Mouse (Mus musculus) heart, embryonic 11.5 days (tissue): ENCODE results near the gene Rcor2. TPM values are rescaled to one million over a fixed set of nuclear protein-coding genes. Genes with fewer than 3 reads are reported as not detected.

Experiments used
- ATAC-seq: fragments of 200-750 bp; cut with Nextera tagmentation; replicated peaks from 2 replicates; pipeline ENCODE4 v1.8.0; 2017; ENCODE audit warnings: moderate library complexity; ENCODE audit not compliant: insufficient number of reproducible peaks, low FRiP score, low TSS enrichment
- H3K27ac ChIP-seq: fragments of 300-500 bp; sonication (generic); 2 replicates; pipeline ENCODE4 v1.5.1; 2014; ENCODE audit warnings: mild to moderate bottlenecking, low read depth, low read length
- H3K27me3 ChIP-seq: fragments of 300-500 bp; sonication (generic); 2 replicates; pipeline ENCODE4 v1.6.1; 2014; ENCODE audit warnings: mild to moderate bottlenecking, low read length, mixed read lengths; ENCODE audit not compliant: control insufficient read depth, insufficient read depth
- H3K36me3 ChIP-seq: fragments of 300-500 bp; sonication (generic); 2 replicates; pipeline ENCODE4 v1.6.1; 2014; ENCODE audit warnings: mild to moderate bottlenecking, low read length, moderate library complexity, mixed read lengths; ENCODE audit not compliant: control insufficient read depth, insufficient read depth
- H3K4me1 ChIP-seq: fragments of 300-500 bp; sonication (generic); 2 replicates; pipeline ENCODE4 v1.6.1; 2014; ENCODE audit warnings: low read length; ENCODE audit not compliant: control insufficient read depth, insufficient read depth
- H3K4me2 ChIP-seq: fragments of 300-500 bp; sonication (generic); 2 replicates; pipeline ENCODE4 v1.6.1; 2014; ENCODE audit warnings: mild to moderate bottlenecking, moderate library complexity
- H3K4me3 ChIP-seq: fragments of 300-500 bp; sonication (generic); 2 replicates; pipeline ENCODE4 v1.5.1; 2014; ENCODE audit warnings: low read depth, low read length
- H3K9ac ChIP-seq: fragments of 300-500 bp; sonication (generic); 2 replicates; pipeline ENCODE4 v1.6.1; 2014; ENCODE audit warnings: mild to moderate bottlenecking, low read depth, low read length, moderate library complexity
- H3K9me3 ChIP-seq: fragments of 300-500 bp; sonication (generic); replicated peaks from 2 replicates; pipeline ENCODE4 v1.6.1; 2016; ENCODE audit warnings: low read length; ENCODE audit not compliant: control insufficient read depth
- WGBS: fragments of 180-500 bp; shearing (Covaris S2); extraction: QIAGEN DNeasy Blood & Tissue Kit; methylation state at CpG from one replicate; pipeline ENCODE4 v1.1.7; 2014; ENCODE audit not compliant: insufficient replicate concordance; 5-methylcytosine and 5-hydroxymethylcytosine counted together
- polyA plus RNA-seq: library from polyadenylated mRNA; unstranded; fragments of >200 nt; fragmentation: Nextera tagmentation; extraction: Ambion mirVana; gene quantifications from 2 replicates; pipeline ENCODE4 v1.2.1, GENCODE M21; 2014

Gene Rcor2
- polyA plus RNA-seq, 1 experiment from 2014 or later = 9.5 TPM

DNA sequence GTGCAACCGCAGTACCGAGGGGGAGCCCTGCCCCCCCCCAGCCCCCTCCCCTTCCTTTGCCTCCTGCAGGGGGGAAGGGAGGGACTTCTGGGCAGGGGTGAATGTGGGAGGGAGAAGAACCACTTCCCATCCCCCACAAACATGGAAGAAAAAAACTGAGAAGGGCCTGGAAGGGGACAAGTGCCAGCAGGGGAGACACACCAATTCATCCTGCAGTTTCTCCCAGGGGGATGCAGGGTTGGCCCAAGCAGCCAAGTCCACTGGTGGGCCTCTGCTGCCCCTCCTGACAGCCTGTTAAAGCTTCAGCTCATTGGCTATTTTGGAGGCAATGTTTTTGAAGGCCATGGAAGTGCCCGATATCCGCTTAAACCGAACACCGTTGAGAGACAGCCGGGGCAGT is 9.7 kb downstream of the Rcor2 start:
- Histone ChIP-seq H3K27me3 (no peaks in the 10 kb centered on the region), H3K4me2 (no peak overlapping the region), H3K9ac (no peak overlapping the region), H3K4me3 (no peak overlapping the region), H3K4me1 (peaks cover 14% of the 10 kb centered on the region), H3K9me3 (no peaks in the 10 kb centered on the region), H3K36me3 (peaks cover 40% of the 10 kb centered on the region), H3K27ac (no peak overlapping the region)
- ATAC-seq = no peak
- 71% methylated on average over 7 of the region's 7 CpGs for WGBS

DNA sequence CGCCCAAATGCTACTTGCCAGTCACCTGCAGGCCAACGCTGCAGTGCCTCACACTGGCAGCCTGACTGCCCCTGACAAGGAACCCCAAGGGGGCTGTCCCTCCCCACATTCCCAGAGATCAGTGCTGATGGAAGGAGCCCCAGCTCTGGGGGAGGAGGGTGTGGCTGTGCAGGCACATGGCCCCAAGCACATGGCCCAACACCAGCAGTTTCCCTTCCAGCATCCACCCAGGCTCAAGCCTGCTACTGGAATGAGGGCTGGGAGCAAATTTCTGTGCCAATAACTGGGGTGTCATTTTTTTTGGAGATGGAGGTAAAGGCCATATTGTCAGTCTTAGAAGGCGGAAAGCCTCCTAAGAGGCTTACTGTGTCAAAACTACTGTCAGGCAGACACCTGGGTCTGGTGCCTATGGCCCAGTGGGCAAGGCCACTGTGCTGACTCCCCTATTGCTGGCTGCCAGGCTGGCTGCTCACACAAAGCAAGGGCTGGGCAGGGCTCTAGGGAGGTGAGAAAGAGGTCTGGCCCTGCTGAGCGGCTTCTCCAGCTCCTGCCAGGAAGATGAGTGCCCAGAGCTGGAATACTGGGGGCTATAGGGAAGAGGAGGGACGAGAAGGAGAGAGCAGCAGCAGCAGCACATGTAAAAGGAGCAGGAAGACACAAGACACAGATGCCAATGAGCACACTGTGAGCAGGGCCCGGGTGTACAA is 11.2 kb downstream of the Rcor2 start:
- peaks cover 14% of the 10 kb centered on the region for H3K4me1 ChIP-seq
- H3K4me2 ChIP-seq = no peak overlapping the region
- no peak overlapping the region for H3K4me3 ChIP-seq
- 81% methylated on average over 6 of the region's 6 CpGs for WGBS
- H3K9ac ChIP-seq = no peak overlapping the region
- no peak for ATAC-seq
- no peaks in the 10 kb centered on the region for H3K9me3 ChIP-seq
- H3K27me3 ChIP-seq = no peaks in the 10 kb centered on the region
- H3K36me3 ChIP-seq = peaks cover 43% of the 10 kb centered on the region
- no peak overlapping the region for H3K27ac ChIP-seq

DNA sequence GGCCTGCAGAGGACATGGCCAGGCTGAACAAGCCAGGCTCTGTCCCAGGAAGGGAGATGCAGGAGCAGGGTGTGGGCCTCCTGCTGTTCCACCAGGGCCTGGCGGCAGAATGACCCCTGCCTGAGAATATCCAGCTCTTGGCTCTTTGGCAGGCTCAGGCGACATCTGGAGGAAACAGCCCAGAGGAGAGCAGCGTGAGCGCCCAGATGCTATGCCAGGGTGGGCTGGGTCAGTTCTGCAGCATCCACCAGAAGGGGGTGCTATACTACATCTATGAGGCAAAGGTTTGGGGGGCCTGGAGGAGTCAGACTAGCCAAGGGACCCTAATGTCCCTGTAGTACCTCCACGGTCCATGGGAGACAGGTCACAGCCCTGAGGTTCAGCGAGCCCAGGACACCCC is 12.0 kb downstream of the Rcor2 start:
- ATAC-seq = no peak; the same call in 1 of the 2 replicates
- WGBS = 36% methylated on average over 6 of the region's 6 CpGs
- H3K9ac ChIP-seq = no peak overlapping the region
- H3K9me3 ChIP-seq = no peaks in the 10 kb centered on the region
- peaks cover 36% of the 10 kb centered on the region for H3K36me3 ChIP-seq
- H3K4me3 ChIP-seq = no peak overlapping the region
- H3K4me2 ChIP-seq = no peak overlapping the region
- no peaks in the 10 kb centered on the region for H3K27me3 ChIP-seq
- H3K27ac ChIP-seq = no peak overlapping the region
- H3K4me1 ChIP-seq = peaks cover 13% of the 10 kb centered on the region

DNA sequence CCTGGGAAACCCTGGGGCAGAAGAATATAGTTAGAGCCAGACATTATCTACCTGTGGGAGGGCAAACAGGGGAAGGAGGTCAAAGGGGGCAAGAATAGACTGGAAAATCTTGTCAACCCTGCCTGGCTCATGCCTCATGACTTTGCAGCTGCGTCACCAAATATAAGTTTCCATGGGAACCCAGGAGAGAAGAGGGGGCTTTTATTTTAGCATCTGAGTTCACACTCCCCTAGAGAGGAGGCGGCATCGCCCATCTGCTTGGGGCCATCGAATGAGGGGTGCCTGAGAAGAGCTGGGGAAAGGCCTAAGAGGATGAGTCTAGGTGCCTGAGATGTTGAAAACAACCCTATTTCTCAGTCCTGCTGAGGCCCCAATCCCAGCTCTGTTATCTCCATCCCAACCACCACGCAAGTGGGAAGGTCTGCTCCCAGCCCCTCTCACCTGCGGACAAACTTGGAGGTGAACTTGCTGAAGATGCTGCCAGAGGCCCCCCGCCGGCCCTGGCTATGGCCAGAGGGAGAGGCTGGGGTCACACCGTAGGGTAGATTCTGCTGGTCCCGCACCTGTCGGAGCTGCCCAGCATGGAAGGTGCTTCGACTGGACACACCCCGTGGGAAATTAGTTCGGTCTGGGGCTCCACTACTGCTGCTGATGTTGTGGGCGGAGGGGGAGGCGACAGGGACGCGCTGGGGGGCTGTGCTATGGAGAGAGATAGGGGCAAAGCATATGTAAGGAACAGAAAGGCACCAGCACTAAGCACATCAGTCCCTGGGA is 13.6 kb downstream of the Rcor2 start:
- no peak overlapping the region for H3K27ac ChIP-seq
- ATAC-seq = no peak
- H3K36me3 ChIP-seq = peaks cover 45% of the 10 kb centered on the region
- no peak overlapping the region for H3K9ac ChIP-seq
- H3K9me3 ChIP-seq = no peaks in the 10 kb centered on the region
- no peaks in the 10 kb centered on the region for H3K27me3 ChIP-seq
- WGBS = 83% methylated on average over 18 of the region's 18 CpGs
- H3K4me1 ChIP-seq = peaks cover 5% of the 10 kb centered on the region; the same call in 1 of the 2 replicates
- no peak overlapping the region for H3K4me3 ChIP-seq
- H3K4me2 ChIP-seq = no peak overlapping the region

DNA sequence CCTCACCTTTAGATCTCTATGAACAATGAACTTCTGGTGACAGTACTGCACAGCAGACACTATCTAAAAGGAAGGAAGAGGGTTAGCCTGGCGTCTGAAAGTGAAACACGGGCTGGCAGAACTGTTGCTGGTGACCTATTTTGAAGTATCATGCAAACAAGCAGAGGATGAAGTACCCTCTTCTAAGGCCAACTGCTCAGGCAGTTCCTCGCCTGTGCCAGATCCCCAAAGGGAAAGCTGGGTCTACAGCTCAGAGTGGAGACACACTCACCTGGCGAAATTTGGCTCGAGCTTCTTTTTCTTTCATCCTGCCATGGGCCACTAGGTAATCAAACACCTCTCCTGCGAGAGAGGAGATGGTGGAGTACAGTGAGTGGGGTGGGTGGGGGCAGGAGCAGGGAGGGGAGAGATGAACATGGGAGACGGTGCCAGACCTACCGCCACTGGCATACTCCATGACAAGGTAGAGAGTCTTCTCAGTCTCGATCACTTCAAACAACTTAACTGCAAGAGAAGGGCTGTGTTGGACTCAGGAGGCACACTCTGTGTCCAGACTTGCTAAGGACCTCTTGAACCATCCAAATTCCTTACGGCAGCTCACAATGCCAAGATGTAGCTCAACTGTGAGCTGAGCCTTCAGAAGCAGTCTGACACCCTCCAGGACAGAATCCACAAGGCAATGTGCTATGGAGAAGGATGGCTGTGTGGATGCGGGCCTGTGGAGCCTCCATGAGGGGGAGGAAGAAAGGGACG is 19.6 kb downstream of the Rcor2 start:
- no peaks in the 10 kb centered on the region for H3K9me3 ChIP-seq
- H3K27ac ChIP-seq = no peak overlapping the region
- peaks cover 8% of the 10 kb centered on the region for H3K4me1 ChIP-seq
- H3K27me3 ChIP-seq = no peaks in the 10 kb centered on the region
- no peak overlapping the region for H3K9ac ChIP-seq
- 77% methylated on average over 12 of the region's 12 CpGs for WGBS
- peaks cover 37% of the 10 kb centered on the region for H3K36me3 ChIP-seq
- H3K4me2 ChIP-seq = no peak overlapping the region
- ATAC-seq = no peak
- H3K4me3 ChIP-seq = no peak overlapping the region

DNA sequence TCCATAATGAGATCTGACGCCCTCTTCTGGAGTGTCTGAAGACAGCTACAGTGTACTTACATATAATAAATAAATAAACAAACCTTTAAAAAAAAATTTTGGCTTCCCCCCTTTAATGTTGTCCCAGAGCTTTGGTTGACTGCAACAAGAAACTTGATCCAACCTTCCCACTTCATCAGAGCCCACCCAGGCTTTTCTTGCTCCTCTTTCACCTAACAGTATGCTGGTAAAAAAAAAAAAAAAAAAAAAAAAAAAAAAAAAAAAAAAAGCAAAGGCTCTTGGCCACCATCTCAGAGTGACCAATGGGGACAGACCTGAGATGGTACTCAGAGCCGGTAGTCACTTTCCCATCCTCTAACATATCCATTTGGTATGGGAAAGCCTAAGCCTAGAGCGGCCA is 21.2 kb downstream of the Rcor2 start:
- H3K4me3 ChIP-seq = no peak overlapping the region
- ATAC-seq = no peak
- peaks cover 23% of the 10 kb centered on the region for H3K36me3 ChIP-seq
- 80% methylated on average over 3 of the region's 3 CpGs for WGBS
- H3K27me3 ChIP-seq = no peaks in the 10 kb centered on the region
- H3K27ac ChIP-seq = no peak overlapping the region
- no peak overlapping the region for H3K4me2 ChIP-seq
- H3K4me1 ChIP-seq = peaks cover 15% of the 10 kb centered on the region
- no peaks in the 10 kb centered on the region for H3K9me3 ChIP-seq
- H3K9ac ChIP-seq = no peak overlapping the region

DNA sequence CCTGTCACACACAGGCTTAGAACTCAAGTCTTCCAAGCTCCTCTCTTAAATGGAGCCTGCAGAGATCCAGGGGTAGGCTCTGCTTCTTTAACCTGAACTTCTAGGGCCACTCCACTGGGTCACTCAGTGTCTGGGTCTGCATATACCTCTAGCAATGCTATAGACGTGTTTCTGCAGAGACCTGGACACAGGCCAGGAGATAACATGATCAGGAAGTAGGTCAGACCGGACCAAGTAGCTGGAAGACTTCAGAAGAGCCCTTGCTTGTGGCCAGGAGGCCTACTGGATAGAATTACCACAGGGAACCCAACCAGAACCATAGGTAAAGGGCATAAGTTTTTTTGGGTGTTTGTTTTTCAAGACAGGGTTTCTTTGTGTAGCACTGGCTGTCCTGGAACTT is 22.6 kb downstream of the Rcor2 start:
- no peaks in the 10 kb centered on the region for H3K27me3 ChIP-seq
- no peak overlapping the region for H3K9ac ChIP-seq
- H3K9me3 ChIP-seq = no peaks in the 10 kb centered on the region
- no peak overlapping the region for H3K4me2 ChIP-seq
- peaks cover 30% of the 10 kb centered on the region for H3K4me1 ChIP-seq
- no peak for ATAC-seq
- no peak overlapping the region for H3K4me3 ChIP-seq
- 30% methylated on average over 2 of the region's 2 CpGs for WGBS
- H3K27ac ChIP-seq = no peak overlapping the region
- peaks cover 18% of the 10 kb centered on the region for H3K36me3 ChIP-seq

DNA sequence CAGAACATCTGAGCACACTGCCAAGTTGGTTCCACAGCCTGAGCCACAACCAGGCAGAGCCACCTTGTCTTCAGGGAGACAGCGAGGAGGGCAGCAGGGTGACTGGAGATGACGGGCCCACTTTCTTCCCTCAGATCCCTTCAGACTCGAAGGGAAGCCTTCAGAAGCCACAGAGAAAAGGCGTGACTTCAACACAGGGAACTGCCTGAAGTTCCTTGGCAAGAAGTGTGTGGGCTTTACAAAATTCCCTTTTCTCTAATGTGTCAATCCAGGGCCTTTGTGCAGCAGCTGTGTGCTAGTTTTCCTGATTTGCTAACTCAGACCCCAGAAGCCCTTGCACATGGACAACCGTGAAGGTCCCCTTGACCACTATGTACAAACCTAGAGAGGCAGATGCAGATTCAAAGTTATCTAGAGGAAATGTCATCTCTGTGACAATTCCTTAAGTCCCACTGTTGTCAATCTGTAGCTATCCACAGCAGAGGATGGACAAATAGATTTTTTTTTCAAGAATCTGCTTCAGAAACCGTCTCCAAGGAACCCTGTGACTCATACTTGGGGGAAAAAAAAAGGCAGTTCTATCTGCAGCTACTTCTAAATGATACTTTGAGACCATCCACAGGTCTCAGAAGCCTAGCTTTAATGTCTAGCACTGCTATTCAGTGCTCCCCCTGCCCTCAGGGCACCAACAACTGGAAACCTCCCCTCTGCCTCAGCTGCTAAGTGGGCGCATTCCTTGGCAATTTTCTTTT is 25.0 kb downstream of the Rcor2 start:
- WGBS = 83% methylated on average over 7 of the region's 7 CpGs
- Histone ChIP-seq H3K9ac (no peak overlapping the region), H3K27ac (no peak overlapping the region), H3K4me2 (no peak overlapping the region), H3K36me3 (peaks cover 6% of the 10 kb centered on the region), H3K27me3 (no peaks in the 10 kb centered on the region), H3K4me3 (no peak overlapping the region), H3K4me1 (peaks cover 43% of the 10 kb centered on the region), H3K9me3 (no peaks in the 10 kb centered on the region)
- no peak for ATAC-seq
